Mouse (Mus musculus): Measurements from ENCODE around the gene Olfr576.

Olfr576 gene

GRCm38 (mm10) chr7:102962360-102962759 is at the start of gene Olfr576:
Gene Olfr576, plus strand, starts transcription at chr7:102962660.
- DNase-seq: no peak

GRCm38 (mm10) chr7:102915261-102915660 is 47.2 kb upstream of the Olfr576 start:
- no peak for DNase-seq

GRCm38 (mm10) chr7:102916405-102916804 is 46.1 kb upstream of the Olfr576 start:
- DNase-seq: no peak

- no peak for DNase-seq
Measured at GRCm38 (mm10) chr7:102917032-102917875, 45.2 kb upstream of the Olfr576 start, which contains the start of gene Olfr571. Gene Olfr571, minus strand, starts transcription at chr7:102917536.

- DNase-seq: peak in 1 of 2 experiments; percentile 8
Measured at GRCm38 (mm10) chr7:102919632-102920031, 42.8 kb upstream of the Olfr576 start.

DNA sequence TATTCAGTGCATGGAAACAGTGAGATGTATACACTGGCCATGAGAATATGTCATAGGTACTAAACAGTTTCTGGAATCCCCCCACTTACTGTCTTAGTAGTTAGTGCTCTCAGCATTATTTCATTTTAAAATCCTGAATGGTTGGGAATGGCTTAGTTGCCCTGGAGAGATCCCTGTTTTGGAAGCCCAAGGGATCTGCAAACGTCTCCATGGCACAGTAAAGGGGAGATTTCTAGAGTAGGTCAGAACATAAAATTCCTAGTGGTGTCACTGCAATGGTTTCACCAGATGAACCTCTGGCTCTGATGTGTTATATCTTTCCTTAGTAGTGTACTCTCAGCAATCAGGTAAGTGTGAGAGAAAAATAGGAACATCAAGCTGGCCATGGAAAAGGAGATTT is 38.4 kb upstream of the Olfr576 start, which contains the start of gene Olfr572:
Gene Olfr572, plus strand, starts transcription at position 301 of the 400 bp plus-strand sequence.
- DNase-seq: no peak

DNA sequence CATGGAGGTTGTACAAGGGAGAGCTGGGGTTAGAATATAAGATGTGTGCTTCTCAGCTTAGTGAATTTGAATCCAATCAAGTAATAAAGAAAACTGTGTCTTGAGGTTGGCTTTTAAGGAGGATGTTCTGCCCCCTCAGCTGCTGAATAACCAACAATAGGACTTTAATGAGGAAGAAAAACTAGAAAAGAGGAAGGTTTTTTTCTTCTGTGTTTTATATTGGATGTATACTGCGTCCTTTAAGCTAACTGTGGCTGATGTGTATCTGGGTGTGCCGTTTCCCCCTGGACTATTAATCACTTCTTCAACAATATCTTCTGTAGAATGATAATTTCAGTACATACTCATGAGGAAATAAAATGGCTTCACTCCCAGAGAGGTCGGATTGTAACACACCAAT is 35.4 kb upstream of the Olfr576 start:
- no peak for DNase-seq

GRCm38 (mm10) chr7:102942475-102942874 is 20.0 kb upstream of the Olfr576 start, which contains the start of gene Olfr573-ps1:
Gene Olfr573-ps1, minus strand, starts transcription at chr7:102942575.
- DNase-seq: no peak

GRCm38 (mm10) chr7:102943417-102943816 is 19.0 kb upstream of the Olfr576 start:
- no peak for DNase-seq

DNA sequence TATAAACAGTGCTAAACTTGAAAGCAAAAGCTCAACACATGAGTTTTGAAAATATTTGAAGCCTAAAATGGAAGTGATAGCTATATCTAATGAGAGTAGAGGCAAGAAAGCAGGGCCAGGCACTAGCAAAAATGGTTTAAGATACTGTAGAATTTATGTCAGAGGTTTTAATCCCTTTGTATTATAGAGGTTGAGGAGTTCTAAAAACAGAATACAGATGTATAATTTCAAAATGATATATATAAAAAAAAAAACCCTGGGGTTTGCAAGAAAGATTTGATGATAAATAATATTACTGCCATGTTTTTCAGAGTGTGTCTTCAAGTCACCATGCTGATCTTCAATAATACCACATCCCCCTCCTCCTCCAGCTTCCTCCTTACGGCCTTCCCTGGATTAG is 14.3 kb upstream of the Olfr576 start, which contains the start of gene Olfr574:
Gene Olfr574, plus strand, starts transcription at position 301 of the 400 bp plus-strand sequence.
- no peak for DNase-seq

DNA sequence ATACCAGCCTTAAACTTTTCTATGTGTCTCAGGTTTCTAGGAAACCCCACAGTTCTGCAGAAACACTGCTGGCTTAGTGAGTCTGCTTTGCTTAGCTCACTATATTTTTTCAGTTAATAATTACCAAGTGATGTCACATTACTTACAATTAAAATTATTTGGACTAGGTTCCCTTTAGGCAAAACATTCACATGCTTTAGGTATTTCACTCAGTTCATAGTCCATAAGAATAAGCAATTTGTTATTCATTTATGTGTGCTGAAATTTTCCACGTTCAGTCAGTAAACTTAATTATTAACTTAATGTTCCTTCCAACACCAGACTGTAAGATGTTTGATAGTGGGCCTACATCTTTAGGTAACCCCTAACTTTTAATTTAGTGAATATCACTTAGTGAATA is 11.7 kb upstream of the Olfr576 start:
- DNase-seq: no peak

DNA sequence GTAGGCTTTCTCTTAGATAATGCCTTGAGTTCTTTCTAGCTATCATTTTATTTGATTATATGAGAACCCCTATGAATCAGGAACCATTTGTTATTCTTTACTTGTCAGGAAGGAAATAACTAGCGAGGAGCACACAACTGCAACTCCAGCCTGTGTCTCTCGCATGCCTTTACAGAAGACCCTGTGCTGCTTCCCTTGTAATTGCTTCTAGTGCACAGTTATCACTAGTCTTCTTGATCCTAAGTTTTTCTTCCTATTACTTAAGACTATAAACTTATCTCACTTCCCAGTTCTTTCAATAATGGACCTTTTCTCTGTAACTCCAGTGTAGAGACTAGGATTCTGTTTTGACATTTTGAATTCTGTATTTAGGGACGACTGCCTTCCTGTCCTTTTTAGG is 4.3 kb upstream of the Olfr576 start:
- no peak for DNase-seq

DNA sequence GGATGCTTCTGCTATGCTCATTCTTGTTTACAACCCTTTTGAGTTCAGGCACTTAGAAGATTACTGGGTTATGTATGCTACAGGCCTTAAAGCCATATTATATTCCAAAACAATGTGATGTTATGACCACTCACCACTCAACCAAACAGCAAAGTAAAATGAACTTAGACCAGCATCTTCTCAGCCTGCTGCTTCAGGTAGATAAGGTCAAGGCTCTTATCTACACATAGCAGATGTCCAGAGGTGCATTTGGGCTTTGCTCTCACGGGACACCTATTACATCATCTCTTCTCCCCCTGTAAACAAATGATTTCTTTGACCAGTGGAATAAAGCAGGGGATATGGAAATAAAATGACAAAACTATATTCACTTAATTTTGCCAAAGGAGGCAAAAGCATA is 3.9 kb upstream of the Olfr576 start, which contains the start of gene Olfr575:
Gene Olfr575, minus strand, starts transcription at position 183 of the 400 bp plus-strand sequence.
- no peak for DNase-seq

- DNase-seq: no peak
Measured at GRCm38 (mm10) chr7:102974399-102974798, 11.9 kb downstream of the Olfr576 start.

- DNase-seq: no peak
Measured at GRCm38 (mm10) chr7:102975843-102976242, 13.4 kb downstream of the Olfr576 start, which contains the start of gene Olfr577. Gene Olfr577, minus strand, starts transcription at chr7:102975943.

DNA sequence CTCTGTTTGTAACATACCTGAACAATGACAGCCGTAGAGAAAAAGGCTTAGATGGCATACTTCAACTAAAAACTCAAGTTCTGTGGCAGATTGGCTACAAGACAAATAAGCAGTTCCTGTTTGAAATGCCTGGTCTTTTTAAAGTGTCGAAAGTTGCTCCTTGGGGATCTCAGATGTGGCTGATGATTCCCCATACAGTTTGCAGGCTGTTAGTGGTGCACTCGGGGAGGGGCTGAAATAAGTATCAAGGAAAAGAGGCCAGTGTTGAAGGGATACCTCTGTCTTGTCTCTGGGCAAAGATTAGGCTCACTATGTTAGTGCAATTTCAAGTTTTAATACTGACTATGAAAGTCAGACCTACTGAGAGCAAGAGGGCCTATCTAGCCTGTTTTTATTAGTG is 26.8 kb downstream of the Olfr576 start, which contains the start of gene Olfr578:
Gene Olfr578, minus strand, starts transcription at position 101 of the 400 bp plus-strand sequence.
- DNase-seq: no peak

All from cerebellum, adult 18-20 months (tissue).